Mouse (Mus musculus) embryonic fibroblast, embryonic 13.5 days (primary cell): ENCODE results near the gene Srrd. TPM values are rescaled to one million over a fixed set of nuclear protein-coding genes. Genes with fewer than 3 reads are reported as not detected.

ENCODE experiments used
- H3K27ac ChIP-seq: 2 replicates; pipeline ENCODE4 v1.5.1; 2012; ENCODE audit warnings: low read length, control low read depth, inconsistent platforms; ENCODE audit not compliant: insufficient read depth
- H3K4me1 ChIP-seq: 2 replicates; pipeline ENCODE4 v1.6.1; 2011; ENCODE audit warnings: low read length; ENCODE audit not compliant: control insufficient read depth, insufficient read depth
- H3K4me3 ChIP-seq: 2 replicates; pipeline ENCODE4 v1.5.1; 2011; ENCODE audit warnings: mild to moderate bottlenecking, control low read depth, low read length; ENCODE audit not compliant: insufficient read depth
- CTCF ChIP-seq: IDR thresholded peaks from 2 replicates; pipeline ENCODE4 v1.5.1; 2011; ENCODE audit warnings: mild to moderate bottlenecking, control low read depth, low read length, moderate library complexity, borderline replicate concordance; ENCODE audit not compliant: insufficient read depth
- POLR2A ChIP-seq: IDR thresholded peaks from 2 replicates; pipeline ENCODE4 v1.6.1; 2011; ENCODE audit warnings: low read depth, mild to moderate bottlenecking, control low read depth, low read length, moderate library complexity
- polyA plus RNA-seq: library from polyadenylated mRNA; stranded (reverse); fragments of >200 nt; gene quantifications from 2 replicates; pipeline ENCODE4 v1.2.4, GENCODE M21; 2011; ENCODE audit warnings: low read depth; ENCODE audit not compliant: missing spikeins, insufficient read length

Gene Srrd
- polyA plus RNA-seq, 1 experiment: 19.2 TPM

- no peak overlapping the region for H3K4me3 ChIP-seq
- TF ChIP-seq POLR2A (no peak), CTCF (no peak)
- H3K4me1 ChIP-seq: no peaks in the 10 kb centered on the region
- H3K27ac ChIP-seq: no peak overlapping the region
Observed at GRCm38 (mm10) chr5:112376111-112376510, 33.3 kb upstream of the Srrd start.

- Histone ChIP-seq H3K27ac (no peak overlapping the region), H3K4me1 (no peaks in the 10 kb centered on the region), H3K4me3 (no peak overlapping the region)
- TF ChIP-seq CTCF: no peak
- no peak for TF ChIP-seq POLR2A
Observed at GRCm38 (mm10) chr5:112371933-112372332, 29.1 kb upstream of the Srrd start.

GRCm38 (mm10) chr5:112370236-112370813, 27.5 kb upstream of the Srrd start:
- TF ChIP-seq POLR2A (no peak), CTCF (no peak)
- H3K27ac ChIP-seq: no peak overlapping the region
- H3K4me3 ChIP-seq: no peak overlapping the region

GRCm38 (mm10) chr5:112369326-112369725, 26.5 kb upstream of the Srrd start:
- H3K27ac ChIP-seq: no peak overlapping the region
- no peak for TF ChIP-seq POLR2A
- no peak for TF ChIP-seq CTCF
- H3K4me1 ChIP-seq: no peaks in the 10 kb centered on the region
- H3K4me3 ChIP-seq: no peak overlapping the region

More at GRCm38 (mm10) chr5:112370236-112370813, 27.5 kb upstream of the Srrd start:
- H3K4me1 ChIP-seq: no peaks in the 10 kb centered on the region

GRCm38 (mm10) chr5:112368666-112369065, 25.8 kb upstream of the Srrd start:
- TF ChIP-seq CTCF (no peak), POLR2A (no peak)

GRCm38 (mm10) chr5:112367929-112368328, 25.1 kb upstream of the Srrd start:
- Histone ChIP-seq H3K27ac (no peak overlapping the region), H3K4me1 (no peaks in the 10 kb centered on the region), H3K4me3 (no peak overlapping the region)
- TF ChIP-seq POLR2A (no peak), CTCF (no peak)

More at GRCm38 (mm10) chr5:112368666-112369065, 25.8 kb upstream of the Srrd start:
- Histone ChIP-seq H3K4me3 (no peak overlapping the region), H3K27ac (no peak overlapping the region), H3K4me1 (no peaks in the 10 kb centered on the region)

GRCm38 (mm10) chr5:112367338-112367737, 24.5 kb upstream of the Srrd start:
- H3K27ac ChIP-seq: no peak overlapping the region
- no peak for TF ChIP-seq CTCF
- no peak for TF ChIP-seq POLR2A
- H3K4me3 ChIP-seq: no peak overlapping the region
- H3K4me1 ChIP-seq: no peaks in the 10 kb centered on the region

- no peaks in the 10 kb centered on the region for H3K4me1 ChIP-seq
- TF ChIP-seq POLR2A: no peak
- no peak for TF ChIP-seq CTCF
- no peak overlapping the region for H3K27ac ChIP-seq
- no peak overlapping the region for H3K4me3 ChIP-seq
Observed at GRCm38 (mm10) chr5:112366879-112367278, 24.0 kb upstream of the Srrd start.

- Histone ChIP-seq H3K4me3 (no peak overlapping the region), H3K4me1 (no peaks in the 10 kb centered on the region), H3K27ac (no peak overlapping the region)
- TF ChIP-seq CTCF (no peak), POLR2A (no peak)
Observed at GRCm38 (mm10) chr5:112364184-112364797, 21.5 kb upstream of the Srrd start.

- Histone ChIP-seq H3K27ac (no peak overlapping the region), H3K4me1 (no peaks in the 10 kb centered on the region), H3K4me3 (no peak overlapping the region)
- TF ChIP-seq CTCF (no peak), POLR2A (no peak)
Observed at GRCm38 (mm10) chr5:112360077-112360476, 17.2 kb upstream of the Srrd start.
